Mouse (Mus musculus) intestine, embryonic 14.5 days (tissue): ENCODE results near the gene Gfi1b. TPM values are rescaled to one million over a fixed set of nuclear protein-coding genes. Genes with fewer than 3 reads are reported as not detected.

Source experiments
- ATAC-seq: fragments of 200-750 bp; cut with Nextera tagmentation; replicated peaks from 2 replicates; pipeline ENCODE4 v1.8.0; 2017; ENCODE audit warnings: low read depth, moderate number of reproducible peaks, moderate TSS enrichment, moderate library complexity; ENCODE audit not compliant: low FRiP score, low TSS enrichment
- DNase-seq: peaks from one replicate; pipeline ENCODE4 v3.0.0-alpha.2; 2018; ENCODE audit warnings: low spot score
- H3K27ac ChIP-seq: fragments of 300-500 bp; sonication (generic); 2 replicates; pipeline ENCODE4 v1.5.1; 2014; ENCODE audit warnings: low read depth, mild to moderate bottlenecking, control low read depth
- H3K27me3 ChIP-seq: fragments of 300-500 bp; sonication (generic); replicated peaks from 2 replicates; pipeline ENCODE4 v1.6.1; 2014; ENCODE audit warnings: low read length, control low read depth; ENCODE audit not compliant: control insufficient read depth, insufficient read depth
- H3K36me3 ChIP-seq: fragments of 300-500 bp; sonication (generic); 2 replicates; pipeline ENCODE4 v1.6.1; 2014; ENCODE audit warnings: low read length, control low read depth; ENCODE audit not compliant: control insufficient read depth, insufficient read depth
- H3K4me1 ChIP-seq: fragments of 300-500 bp; sonication (generic); replicated peaks from 2 replicates; pipeline ENCODE4 v1.6.1; 2014; ENCODE audit warnings: low read length, control low read depth, mixed read lengths; ENCODE audit not compliant: control insufficient read depth, insufficient read depth
- H3K4me2 ChIP-seq: fragments of 300-500 bp; sonication (generic); 2 replicates; pipeline ENCODE4 v1.6.1; 2014; ENCODE audit warnings: low read length
- H3K4me3 ChIP-seq: fragments of 300-500 bp; sonication (generic); 2 replicates; pipeline ENCODE4 v1.5.1; 2014; ENCODE audit warnings: low read depth, low read length, control low read depth, mixed read lengths
- H3K9ac ChIP-seq: fragments of 300-500 bp; sonication (generic); 2 replicates; pipeline ENCODE4 v1.6.1; 2014; ENCODE audit warnings: mild to moderate bottlenecking, low read length
- H3K9me3 ChIP-seq: fragments of 300-500 bp; sonication (generic); 2 replicates; pipeline ENCODE4 v1.6.1; 2016; ENCODE audit warnings: low read length, control low read depth; ENCODE audit not compliant: control insufficient read depth
- WGBS: fragments of 180-500 bp; shearing (Covaris S2); extraction: QIAGEN DNeasy Blood & Tissue Kit; methylation state at CpG from one replicate; pipeline ENCODE4 v1.1.7; 2014; 5-methylcytosine and 5-hydroxymethylcytosine counted together
- polyA plus RNA-seq: library from polyadenylated mRNA; unstranded; fragments of >200 nt; fragmentation: Nextera tagmentation; extraction: Ambion mirVana; gene quantifications from 2 replicates; pipeline ENCODE4 v1.2.1, GENCODE M21; 2014

The Gfi1b gene
- polyA plus RNA-seq, 1 experiment from 2014 or later: not detected

- Histone ChIP-seq H3K27me3 (peaks cover 17% of the 10 kb centered on the region), H3K9me3 (no peaks in the 10 kb centered on the region), H3K36me3 (no peaks in the 10 kb centered on the region), H3K9ac (no peak overlapping the region), H3K4me2 (no peak overlapping the region), H3K4me1 (0 out of 2 replicates have a peak, but pooled peaks cover 3% of the 10 kb centered on the region), H3K27ac (no peak overlapping the region), H3K4me3 (no peak overlapping the region)
- WGBS: 81% methylated on average over 6 of the region's 6 CpGs
- DNase-seq (no peak), ATAC-seq (no peak)
These were observed 2.9 kb downstream of the Gfi1b start for GRCm38 (mm10) chr2:28618777-28619336.

- H3K27me3 ChIP-seq: peaks cover 17% of the 10 kb centered on the region
- no peak overlapping the region for H3K27ac ChIP-seq
- H3K36me3 ChIP-seq: no peaks in the 10 kb centered on the region
- ATAC-seq (peak; percentile 47; the same call in 1 of the 2 replicates), DNase-seq (no peak)
- H3K4me1 ChIP-seq: 0 out of 2 replicates have a peak, but pooled peaks cover 3% of the 10 kb centered on the region
- no peak overlapping the region for H3K4me2 ChIP-seq
- WGBS: 73% methylated on average over 8 of the region's 8 CpGs
- H3K9me3 ChIP-seq: no peaks in the 10 kb centered on the region
- no peak overlapping the region for H3K9ac ChIP-seq
- H3K4me3 ChIP-seq: no peak overlapping the region
These were observed 4.0 kb downstream of the Gfi1b start for GRCm38 (mm10) chr2:28617498-28618486.

DNA sequence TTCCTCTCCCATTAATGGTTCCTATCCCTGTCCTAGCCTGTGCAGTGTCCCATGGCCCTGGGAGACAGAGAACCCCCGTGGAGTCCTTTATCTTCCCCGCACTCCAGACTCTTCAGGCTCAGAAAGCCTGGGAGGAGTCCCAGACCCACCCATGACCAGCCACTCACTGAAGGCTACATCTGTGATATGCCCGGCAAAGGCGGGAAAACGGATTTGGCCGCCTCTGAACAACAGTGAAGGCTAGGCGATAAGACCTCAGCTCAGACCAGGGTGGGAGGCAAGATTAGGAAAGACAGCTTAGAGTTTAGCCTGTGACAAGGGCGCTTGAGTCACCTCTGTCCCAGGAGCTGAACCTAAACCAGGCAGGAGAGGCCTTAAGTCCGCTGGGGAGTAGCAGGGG, 4.9 kb downstream of the Gfi1b start:
- no peaks in the 10 kb centered on the region for H3K36me3 ChIP-seq
- 79% methylated on average over 9 of the region's 9 CpGs for WGBS

DNA sequence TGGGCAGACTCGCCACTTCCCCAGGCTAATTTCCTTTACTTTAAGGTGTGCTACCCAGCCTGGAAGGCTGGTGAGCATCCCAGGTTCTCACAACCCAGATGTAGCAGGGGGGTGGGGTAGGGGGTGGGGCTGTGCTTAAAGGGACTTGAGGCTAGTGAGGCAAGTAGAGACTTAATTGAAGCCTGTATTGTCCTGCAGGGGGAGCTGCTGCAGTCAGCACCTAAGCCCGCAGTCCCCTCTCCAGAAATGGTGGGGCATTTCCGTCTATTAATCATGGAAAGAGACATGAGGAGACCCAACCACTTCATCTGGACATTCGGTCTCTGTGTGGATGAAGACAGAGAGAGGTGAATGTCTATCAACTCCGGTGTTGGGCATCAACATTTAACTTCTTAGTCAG, 5.4 kb downstream of the Gfi1b start:
- Histone ChIP-seq H3K9me3 (no peaks in the 10 kb centered on the region), H3K9ac (no peak overlapping the region), H3K27ac (no peak overlapping the region), H3K4me1 (no peaks in the 10 kb centered on the region), H3K4me3 (no peak overlapping the region), H3K36me3 (no peaks in the 10 kb centered on the region), H3K4me2 (no peak overlapping the region), H3K27me3 (peaks cover 9% of the 10 kb centered on the region)
- no peak for DNase-seq
- WGBS: 36% methylated on average over 5 of the region's 5 CpGs
- no peak for ATAC-seq

More for the DNA sequence above, 4.9 kb downstream of the Gfi1b start:
- Histone ChIP-seq H3K4me2 (no peak overlapping the region), H3K4me1 (0 out of 2 replicates have a peak, but pooled peaks cover 3% of the 10 kb centered on the region), H3K4me3 (no peak overlapping the region), H3K9ac (no peak overlapping the region), H3K27me3 (peaks cover 13% of the 10 kb centered on the region), H3K27ac (no peak overlapping the region), H3K9me3 (no peaks in the 10 kb centered on the region)
- DNase-seq (no peak), ATAC-seq (no peak)

- H3K9ac ChIP-seq: no peak overlapping the region
- H3K4me1 ChIP-seq: no peaks in the 10 kb centered on the region
- no peak overlapping the region for H3K4me2 ChIP-seq
- no peaks in the 10 kb centered on the region for H3K27me3 ChIP-seq
- no peaks in the 10 kb centered on the region for H3K36me3 ChIP-seq
- H3K4me3 ChIP-seq: no peak overlapping the region
- no peaks in the 10 kb centered on the region for H3K9me3 ChIP-seq
- DNase-seq: no peak
- whole genome bisulfite sequencing: 82% methylated on average over 10 of the region's 10 CpGs
- ATAC-seq: no peak
- H3K27ac ChIP-seq: no peak overlapping the region
These were observed 8.2 kb downstream of the Gfi1b start for GRCm38 (mm10) chr2:28613599-28613998.

- ATAC-seq (no peak), DNase-seq (no peak)
- Histone ChIP-seq H3K4me2 (no peak overlapping the region), H3K9ac (no peak overlapping the region), H3K27ac (no peak overlapping the region), H3K27me3 (no peaks in the 10 kb centered on the region), H3K36me3 (no peaks in the 10 kb centered on the region), H3K9me3 (no peaks in the 10 kb centered on the region), H3K4me3 (no peak overlapping the region), H3K4me1 (no peaks in the 10 kb centered on the region)
- WGBS: 73% methylated on average over 10 of the region's 10 CpGs
These were observed 9.2 kb downstream of the Gfi1b start for GRCm38 (mm10) chr2:28612436-28613063.

GRCm38 (mm10) chr2:28611407-28611787, 10.4 kb downstream of the Gfi1b start:
- H3K4me3 ChIP-seq: no peak overlapping the region
- H3K36me3 ChIP-seq: no peaks in the 10 kb centered on the region
- no peak overlapping the region for H3K4me2 ChIP-seq
- 89% methylated on average over 17 of the region's 17 CpGs for WGBS
- DNase-seq (no peak), ATAC-seq (no peak)
- no peaks in the 10 kb centered on the region for H3K27me3 ChIP-seq
- no peak overlapping the region for H3K27ac ChIP-seq
- no peak overlapping the region for H3K9ac ChIP-seq
- H3K4me1 ChIP-seq: no peaks in the 10 kb centered on the region
- no peaks in the 10 kb centered on the region for H3K9me3 ChIP-seq

- DNase-seq: no peak
- Histone ChIP-seq H3K9me3 (no peaks in the 10 kb centered on the region), H3K4me1 (no peaks in the 10 kb centered on the region), H3K27ac (no peak overlapping the region), H3K4me3 (no peak overlapping the region), H3K4me2 (no peak overlapping the region), H3K27me3 (no peaks in the 10 kb centered on the region), H3K9ac (no peak overlapping the region), H3K36me3 (no peaks in the 10 kb centered on the region)
- ATAC-seq: no peak
- 82% methylated on average over 12 of the region's 12 CpGs for WGBS
These were observed 10.9 kb downstream of the Gfi1b start for GRCm38 (mm10) chr2:28610716-28611406.
